Mouse (Mus musculus) heart, postnatal 14 days (tissue): Measurements from ENCODE around the gene Kars. TPM values are rescaled to one million over a fixed set of nuclear protein-coding genes. Genes with fewer than 3 reads are reported as not detected.

Experiments used
- DNase-seq, 2 experiments: peaks; one replicate each; pipeline ENCODE4 v3.0.0; 2021 to 2022
- intact Hi-C: fragments of 180-260 bp; cut with DNase I; formaldehyde crosslinking; loops from one replicate; pipeline ENCODE4 v1.15.1; 2025
- total RNA-seq, 2 experiments: library from RNA; stranded (reverse); gene quantifications; 2 replicates each; pipeline ENCODE4 v1.2.3; 2021

Kars gene
- total RNA-seq, 2 experiments from 2014 or later, result 84.1 to 85.3 TPM

- intact Hi-C loops, result no loop called here
- DNase-seq, result no peak
These were observed 59.2 kb downstream of the Kars start for GRCm38 (mm10) chr8:111951936-111952335.

GRCm38 (mm10) chr8:111951317-111951716, 59.8 kb downstream of the Kars start:
- intact Hi-C loops, result no loop called here
- no peak for DNase-seq

- intact Hi-C loops, result no loop called here
- no peak for DNase-seq
These were observed 60.3 kb downstream of the Kars start for GRCm38 (mm10) chr8:111950846-111951245.

- DNase-seq, result no peak
- intact Hi-C loops, result no loop called here
These were observed 63.2 kb downstream of the Kars start for GRCm38 (mm10) chr8:111947954-111948353.

GRCm38 (mm10) chr8:111947144-111947543, 64.0 kb downstream of the Kars start:
- intact Hi-C loops, result no loop called here
- no peak for DNase-seq

- DNase-seq, result no peak
- intact Hi-C loops, result no loop called here
These were observed 67.6 kb downstream of the Kars start for GRCm38 (mm10) chr8:111943544-111943943.

Other genes with a start within 250 kb of the Kars start
- gene Cfdp1, start 157.0 kb downstream of the Kars start, total RNA-seq, result 10 to 100 TPM; 32.1 to 36.4 TPM
- 1 to 10 TPM; 2.6 to 3.1 TPM for gene Tmem170, start 134.6 kb downstream of the Kars start, total RNA-seq
- not detected for gene Chst5, start 100.9 kb downstream of the Kars start, total RNA-seq
- 1 to 10 TPM; 1.7 to 2.0 TPM for gene Tmem231, start 77.4 kb downstream of the Kars start, total RNA-seq
- gene Gabarapl2, start 70.6 kb downstream of the Kars start, total RNA-seq, result 100 to 1,000 TPM; 128 to 136 TPM
- gene Adat1, start 19.0 kb downstream of the Kars start, total RNA-seq, result 1 to 10 TPM; 1.9 to 2.2 TPM
- 10 to 100 TPM; 10.9 to 11.9 TPM for gene Terf2ip, start 75 bp upstream of the Kars start, total RNA-seq
- under 1 TPM in 1 of 2 experiments, not detected in 1; 0.15 TPM for gene Gm6793, start 3.7 kb upstream of the Kars start, total RNA-seq